Mouse (Mus musculus): ENCODE results near the gene Tmem219. TPM values are rescaled to one million over a fixed set of nuclear protein-coding genes. Genes with fewer than 3 reads are reported as not detected.
"Not testable (repeated sequence)": the region's sequence is repeated elsewhere in the genome, so short reads cannot be mapped to it uniquely, and the experiment has no call there.

The Tmem219 gene
- polyA plus RNA-seq, 1 experiment from 2014 or later = 34.1 TPM

DNA sequence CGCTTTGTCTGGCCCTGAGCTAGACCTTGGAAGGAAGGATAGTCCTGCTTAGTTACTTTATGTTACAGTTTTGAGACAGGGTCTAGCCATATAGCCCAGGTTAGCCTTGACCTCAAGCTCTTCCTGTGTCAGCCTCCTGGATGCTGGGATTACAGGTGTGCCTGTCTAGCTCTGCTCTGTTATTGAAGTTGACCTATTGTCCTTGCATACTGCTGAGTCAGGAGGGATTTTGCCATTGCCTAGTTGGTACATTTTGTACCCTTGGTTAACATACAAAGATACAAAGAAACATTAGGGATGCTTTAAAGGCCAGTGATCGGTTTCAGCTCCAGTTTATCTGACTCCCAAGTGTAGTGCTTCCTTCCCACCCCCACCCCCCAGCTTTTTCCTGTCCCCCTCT lies 9.9 kb upstream of the Tmem219 start:
- Histone ChIP-seq H3K4me2 (ENCODE audit: low read depth, low read length) (no peak overlapping the region), H3K27me3 (ENCODE audit: control insufficient read depth, insufficient read depth, low read length) (no peaks in the 10 kb centered on the region), H3K4me3 (replicated peaks; ENCODE audit: low read length) (no peak overlapping the region), H3K36me3 (ENCODE audit: control insufficient read depth, insufficient read depth, low read length) (no peaks in the 10 kb centered on the region), H3K9me3 (replicated peaks; ENCODE audit: control insufficient read depth, low read length) (no peaks in the 10 kb centered on the region), H3K27ac (ENCODE audit: low read length) (no peak overlapping the region), H3K4me1 (ENCODE audit: control insufficient read depth, insufficient read depth, low read length) (peaks cover 8% of the 10 kb centered on the region; the same call in 1 of the 2 replicates), H3K9ac (ENCODE audit: low read length) (no peak overlapping the region)
- no peak for ATAC-seq (ENCODE audit: insufficient read depth, low FRiP score)
- 92% methylated on average over 2 of the region's 2 CpGs for WGBS

DNA sequence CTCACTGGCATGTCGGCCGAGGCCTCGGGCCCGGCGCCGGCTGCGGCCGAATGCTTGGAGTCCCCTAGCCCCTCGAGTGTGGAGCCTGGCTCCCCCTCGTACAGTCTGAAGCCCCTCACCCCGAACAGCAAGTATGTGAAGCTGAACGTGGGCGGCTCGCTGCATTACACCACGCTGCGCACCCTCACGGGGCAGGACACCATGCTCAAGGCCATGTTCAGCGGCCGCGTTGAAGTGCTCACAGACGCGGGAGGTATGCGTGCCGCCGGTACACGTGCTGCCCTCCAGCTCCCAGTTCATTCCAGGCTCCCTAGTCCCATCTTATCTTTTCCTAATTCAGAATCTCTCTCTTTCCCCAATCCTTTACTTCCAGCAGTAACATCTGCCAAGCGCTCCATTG lies 6.3 kb upstream of the Tmem219 start:
- no peaks in the 10 kb centered on the region for H3K36me3 ChIP-seq (ENCODE audit: control insufficient read depth, insufficient read depth, low read length)
- no peak for ATAC-seq (ENCODE audit: insufficient read depth, low FRiP score)
- no peaks in the 10 kb centered on the region for H3K9me3 ChIP-seq (replicated peaks; ENCODE audit: control insufficient read depth, low read length)
- H3K4me2 ChIP-seq (ENCODE audit: low read depth, low read length) = peak overlapping the region; percentile 72
- H3K4me1 ChIP-seq (ENCODE audit: control insufficient read depth, insufficient read depth, low read length) = peaks cover 8% of the 10 kb centered on the region; the same call in 1 of the 2 replicates
- H3K27ac ChIP-seq (ENCODE audit: low read length) = peak overlapping the region; percentile 67
- no peaks in the 10 kb centered on the region for H3K27me3 ChIP-seq (ENCODE audit: control insufficient read depth, insufficient read depth, low read length)
- H3K9ac ChIP-seq (ENCODE audit: low read length) = peak overlapping the region; percentile 88
- 0% methylated on average over 26 of the region's 27 CpGs for WGBS
- H3K4me3 ChIP-seq (replicated peaks; ENCODE audit: low read length) = peak overlapping the region; percentile 90

DNA sequence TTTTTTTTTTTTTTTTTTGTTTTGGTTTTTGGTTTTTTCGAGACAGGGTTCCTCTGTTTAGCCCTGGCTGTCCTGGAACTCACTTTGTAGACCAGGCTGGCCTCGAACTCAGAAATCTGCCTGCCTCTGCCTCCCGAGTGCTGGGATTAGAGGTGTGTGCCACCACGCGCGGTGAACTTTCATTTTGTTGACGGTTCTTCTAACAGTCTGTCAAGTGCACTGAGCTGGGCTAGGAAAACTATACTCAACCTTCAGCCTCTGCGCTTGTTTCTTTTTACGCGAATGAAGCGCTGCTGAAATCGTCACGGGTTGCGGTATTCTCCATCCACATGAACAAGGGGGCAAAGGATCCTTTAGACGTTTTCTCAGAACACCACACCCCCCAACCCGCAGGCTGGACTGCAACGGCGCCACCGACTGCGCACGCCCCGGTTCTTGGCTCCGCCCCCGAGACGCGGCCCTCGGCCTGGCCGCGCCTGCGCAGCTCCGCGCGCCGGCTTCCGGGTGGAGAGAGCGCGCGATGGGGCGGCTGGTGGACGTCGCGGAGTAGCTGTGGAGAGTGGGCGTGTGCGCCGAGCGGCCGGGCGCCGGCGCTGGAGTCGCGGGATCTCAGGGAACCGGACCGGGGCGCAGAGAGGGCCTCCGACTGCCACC lies 5.8 kb upstream of the Tmem219 start, which contains the start of gene Kctd13:
TSS of gene Kctd13 (plus strand) at position 496 of the 654 bp plus-strand sequence.
- Histone ChIP-seq H3K9me3 (replicated peaks; ENCODE audit: control insufficient read depth, low read length) (no peaks in the 10 kb centered on the region), H3K27ac (ENCODE audit: low read length) (peak within 1 kb of the TSS; percentile 67), H3K9ac (ENCODE audit: low read length) (peak within 1 kb of the TSS; percentile 88), H3K4me1 (ENCODE audit: control insufficient read depth, insufficient read depth, low read length) (peaks cover 8% of the 10 kb centered on the region; the same call in 1 of the 2 replicates), H3K4me2 (ENCODE audit: low read depth, low read length) (peak within 1 kb of the TSS; percentile 72), H3K27me3 (ENCODE audit: control insufficient read depth, insufficient read depth, low read length) (no peaks in the 10 kb centered on the region), H3K4me3 (replicated peaks; ENCODE audit: low read length) (peak within 1 kb of the TSS; percentile 90), H3K36me3 (ENCODE audit: control insufficient read depth, insufficient read depth, low read length) (no peaks in the 10 kb centered on the region)
- ATAC-seq (ENCODE audit: insufficient read depth, low FRiP score) = peak; percentile 96
- 2% methylated on average over 56 of the region's 56 CpGs for WGBS

DNA sequence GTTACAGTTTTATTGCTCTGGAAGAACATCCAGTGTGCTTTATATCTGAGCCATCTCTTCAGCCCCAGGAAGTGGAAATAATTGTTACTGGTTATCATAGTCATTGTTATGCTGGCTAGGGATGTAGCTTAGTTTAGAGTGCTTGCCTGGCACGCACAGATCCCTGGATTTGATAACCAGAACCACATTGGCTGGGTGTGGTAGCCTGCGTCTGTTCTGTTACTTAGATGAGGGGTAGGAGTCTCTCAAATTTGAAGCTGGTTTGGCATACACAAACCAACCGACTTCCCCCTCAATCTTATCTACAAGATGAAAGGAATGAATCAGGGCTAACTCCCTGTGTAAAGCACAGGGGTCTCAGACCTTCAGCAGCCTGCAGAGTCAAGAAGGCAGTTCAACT lies 3.6 kb upstream of the Tmem219 start:
- Histone ChIP-seq H3K36me3 (ENCODE audit: control insufficient read depth, insufficient read depth, low read length) (no peaks in the 10 kb centered on the region), H3K4me2 (ENCODE audit: low read depth, low read length) (no peak overlapping the region), H3K9me3 (replicated peaks; ENCODE audit: control insufficient read depth, low read length) (no peaks in the 10 kb centered on the region), H3K27me3 (ENCODE audit: control insufficient read depth, insufficient read depth, low read length) (no peaks in the 10 kb centered on the region), H3K27ac (ENCODE audit: low read length) (no peak overlapping the region), H3K9ac (ENCODE audit: low read length) (no peak overlapping the region), H3K4me1 (ENCODE audit: control insufficient read depth, insufficient read depth, low read length) (peaks cover 20% of the 10 kb centered on the region), H3K4me3 (replicated peaks; ENCODE audit: low read length) (no peak overlapping the region)
- 15% methylated on average over 3 of the region's 3 CpGs for WGBS
- no peak for ATAC-seq (ENCODE audit: insufficient read depth, low FRiP score)

DNA sequence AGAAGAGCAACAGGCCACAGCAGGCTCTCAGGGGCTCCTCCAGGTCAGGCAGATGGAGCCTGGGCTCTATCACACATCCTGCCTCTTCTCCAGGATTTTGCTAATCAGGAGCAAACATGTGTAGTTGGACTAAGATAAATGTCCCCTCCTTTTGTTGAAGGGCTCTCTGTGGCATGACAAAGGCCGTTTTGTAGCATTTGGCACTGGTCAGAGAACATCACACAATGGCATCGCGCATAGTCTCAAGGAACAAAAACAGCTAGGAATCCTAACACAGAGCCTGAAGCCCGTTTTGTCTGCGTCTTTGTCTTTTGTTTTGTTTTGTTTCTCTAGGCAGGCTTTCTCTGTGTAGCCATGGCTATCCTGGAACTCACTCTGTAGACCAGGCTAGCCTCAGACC lies 1.3 kb upstream of the Tmem219 start:
- Histone ChIP-seq H3K4me3 (replicated peaks; ENCODE audit: low read length) (no peak overlapping the region), H3K36me3 (ENCODE audit: control insufficient read depth, insufficient read depth, low read length) (no peaks in the 10 kb centered on the region), H3K9ac (ENCODE audit: low read length) (no peak overlapping the region), H3K4me1 (ENCODE audit: control insufficient read depth, insufficient read depth, low read length) (peaks cover 14% of the 10 kb centered on the region), H3K9me3 (replicated peaks; ENCODE audit: control insufficient read depth, low read length) (no peaks in the 10 kb centered on the region), H3K4me2 (ENCODE audit: low read depth, low read length) (no peak overlapping the region), H3K27ac (ENCODE audit: low read length) (no peak overlapping the region), H3K27me3 (ENCODE audit: control insufficient read depth, insufficient read depth, low read length) (no peaks in the 10 kb centered on the region)
- no peak for ATAC-seq (ENCODE audit: insufficient read depth, low FRiP score)
- WGBS = 69% methylated on average over 5 of the region's 5 CpGs

DNA sequence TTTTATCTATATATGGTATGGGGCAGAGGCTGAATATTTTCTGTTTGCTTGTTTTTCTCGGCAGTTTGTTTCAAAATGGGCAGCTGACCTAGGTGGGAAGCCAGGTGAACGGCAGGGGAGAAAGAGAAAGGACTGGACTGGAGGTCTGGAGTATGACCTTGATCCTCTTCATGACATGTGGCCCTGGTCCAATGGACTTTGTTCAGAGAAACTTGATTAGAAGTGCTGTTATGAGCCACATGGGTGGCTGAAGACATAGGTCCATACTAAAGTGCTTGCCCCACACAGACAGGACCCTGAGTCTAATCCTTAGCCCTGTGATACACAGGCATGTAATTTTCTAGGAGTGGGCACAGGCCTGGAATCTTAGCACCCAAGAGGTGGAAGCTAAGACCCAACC lies 1.2 kb downstream of the Tmem219 start:
- Histone ChIP-seq H3K9me3 (replicated peaks; ENCODE audit: control insufficient read depth, low read length) (no peaks in the 10 kb centered on the region), H3K4me1 (ENCODE audit: control insufficient read depth, insufficient read depth, low read length) (peaks cover 11% of the 10 kb centered on the region), H3K9ac (ENCODE audit: low read length) (no peak overlapping the region), H3K27ac (ENCODE audit: low read length) (no peak overlapping the region), H3K4me3 (replicated peaks; ENCODE audit: low read length) (no peak overlapping the region), H3K27me3 (ENCODE audit: control insufficient read depth, insufficient read depth, low read length) (no peaks in the 10 kb centered on the region), H3K36me3 (ENCODE audit: control insufficient read depth, insufficient read depth, low read length) (no peaks in the 10 kb centered on the region), H3K4me2 (ENCODE audit: low read depth, low read length) (no peak overlapping the region)
- ATAC-seq (ENCODE audit: insufficient read depth, low FRiP score) = no peak
- WGBS = 72% methylated on average over 2 of the region's 2 CpGs

DNA sequence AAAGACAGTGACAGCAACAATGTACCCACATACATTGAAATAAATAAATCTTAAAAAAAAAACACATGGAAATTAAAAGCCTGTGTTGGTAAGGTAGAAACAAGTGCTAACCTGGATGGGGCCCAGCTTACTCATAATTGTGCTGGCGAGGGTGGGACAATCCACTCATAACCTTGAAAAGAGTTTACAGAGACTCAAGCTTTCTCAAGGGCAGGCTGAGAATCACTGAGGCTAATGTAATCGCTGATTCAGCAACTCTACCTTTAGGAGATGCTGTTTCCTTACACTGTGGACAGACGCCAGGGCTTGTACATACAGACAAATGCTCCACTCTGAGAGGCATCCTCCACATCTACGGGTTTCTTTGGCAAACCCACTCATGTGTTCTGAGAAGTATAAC lies 2.7 kb downstream of the Tmem219 start:
- no peaks in the 10 kb centered on the region for H3K27me3 ChIP-seq (ENCODE audit: control insufficient read depth, insufficient read depth, low read length)
- no peak overlapping the region for H3K9ac ChIP-seq (ENCODE audit: low read length)
- no peak overlapping the region for H3K4me3 ChIP-seq (replicated peaks; ENCODE audit: low read length)
- no peaks in the 10 kb centered on the region for H3K9me3 ChIP-seq (replicated peaks; ENCODE audit: control insufficient read depth, low read length)
- no peak overlapping the region for H3K4me2 ChIP-seq (ENCODE audit: low read depth, low read length)
- ATAC-seq (ENCODE audit: insufficient read depth, low FRiP score) = no peak
- H3K36me3 ChIP-seq (ENCODE audit: control insufficient read depth, insufficient read depth, low read length) = no peaks in the 10 kb centered on the region
- WGBS = 67% methylated on average over 4 of the region's 4 CpGs
- H3K4me1 ChIP-seq (ENCODE audit: control insufficient read depth, insufficient read depth, low read length) = peaks cover 11% of the 10 kb centered on the region
- no peak overlapping the region for H3K27ac ChIP-seq (ENCODE audit: low read length)

DNA sequence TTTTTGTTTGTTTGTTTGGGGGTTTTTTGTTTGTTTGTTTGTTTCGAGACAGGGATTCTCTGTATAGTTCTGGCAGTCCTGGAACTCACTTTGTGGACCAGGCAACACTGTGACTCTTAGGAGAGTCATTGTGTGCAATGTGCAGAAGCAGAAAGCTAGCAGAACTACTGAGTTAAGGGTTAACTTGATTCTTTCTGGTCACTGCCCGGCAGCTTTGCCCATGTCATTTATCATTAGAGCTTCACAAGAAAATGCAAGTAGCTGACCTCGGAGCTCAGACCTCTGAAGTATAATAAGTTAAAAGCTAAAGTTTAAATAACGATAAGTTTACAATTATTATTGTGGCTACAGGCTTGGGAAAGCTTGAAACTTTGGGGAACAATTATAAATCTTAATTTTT lies 4.4 kb downstream of the Tmem219 start:
- WGBS = 18% methylated on average over 4 of the region's 4 CpGs
- peaks cover 11% of the 10 kb centered on the region for H3K4me1 ChIP-seq (ENCODE audit: control insufficient read depth, insufficient read depth, low read length)
- H3K9ac ChIP-seq (ENCODE audit: low read length); H3K4me2 ChIP-seq (ENCODE audit: low read depth, low read length); H3K27me3 ChIP-seq (ENCODE audit: control insufficient read depth, insufficient read depth, low read length); H3K9me3 ChIP-seq (replicated peaks; ENCODE audit: control insufficient read depth, low read length); H3K27ac ChIP-seq (ENCODE audit: low read length); H3K4me3 ChIP-seq (replicated peaks; ENCODE audit: low read length); ATAC-seq (ENCODE audit: insufficient read depth, low FRiP score); H3K36me3 ChIP-seq (ENCODE audit: control insufficient read depth, insufficient read depth, low read length): not testable (repeated sequence)

DNA sequence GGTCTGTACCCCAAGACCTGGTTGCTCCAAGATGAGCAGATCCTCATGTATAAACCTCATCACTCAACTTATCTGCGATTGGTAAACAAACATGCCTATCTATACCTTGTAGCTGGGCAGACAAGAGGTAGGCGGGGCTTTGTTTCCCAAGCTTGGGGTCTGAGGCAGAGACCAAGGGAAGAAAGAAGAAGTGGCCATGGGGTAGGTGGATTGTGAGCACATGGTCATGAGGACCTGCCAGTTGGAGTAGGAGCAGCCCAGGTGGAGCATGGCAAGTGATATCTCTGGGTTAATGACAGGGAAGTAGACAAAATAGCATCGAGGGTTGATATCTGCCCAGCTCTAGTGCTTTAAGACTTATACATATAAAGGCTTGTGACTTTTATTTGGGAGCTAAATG lies 7.9 kb downstream of the Tmem219 start:
- 72% methylated on average over 3 of the region's 3 CpGs for WGBS
- Histone ChIP-seq H3K27ac (ENCODE audit: low read length) (no peak overlapping the region), H3K4me2 (ENCODE audit: low read depth, low read length) (no peak overlapping the region), H3K9ac (ENCODE audit: low read length) (no peak overlapping the region), H3K4me1 (ENCODE audit: control insufficient read depth, insufficient read depth, low read length) (no peaks in the 10 kb centered on the region), H3K36me3 (ENCODE audit: control insufficient read depth, insufficient read depth, low read length) (no peaks in the 10 kb centered on the region), H3K4me3 (replicated peaks; ENCODE audit: low read length) (no peak overlapping the region), H3K9me3 (replicated peaks; ENCODE audit: control insufficient read depth, low read length) (no peaks in the 10 kb centered on the region), H3K27me3 (ENCODE audit: control insufficient read depth, insufficient read depth, low read length) (no peaks in the 10 kb centered on the region)
- ATAC-seq (ENCODE audit: insufficient read depth, low FRiP score) = no peak

Measured in stomach, embryonic 16.5 days (tissue).